Mouse (Mus musculus) kidney, postnatal 0 days (tissue): Measurements from ENCODE around the gene Lrtm1. TPM values are rescaled to one million over a fixed set of nuclear protein-coding genes. Genes with fewer than 3 reads are reported as not detected.

ENCODE experiments used
- ATAC-seq: fragments of 200-750 bp; cut with Nextera tagmentation; replicated peaks from 2 replicates; pipeline ENCODE4 v1.8.0; 2017; ENCODE audit warnings: low read depth, moderate number of reproducible peaks, moderate TSS enrichment, moderate library complexity; ENCODE audit not compliant: low FRiP score
- DNase-seq: peaks from one replicate; pipeline ENCODE4 v3.0.0-alpha.2; 2016; ENCODE audit warnings: low spot score
- H3K27ac ChIP-seq: fragments of 300-500 bp; sonication (generic); 2 replicates; pipeline ENCODE4 v1.5.1; 2014; ENCODE audit warnings: mild to moderate bottlenecking
- H3K27me3 ChIP-seq: fragments of 300-500 bp; sonication (generic); 2 replicates; pipeline ENCODE4 v1.6.1; 2014; ENCODE audit warnings: low read length, mixed read lengths; ENCODE audit not compliant: insufficient read depth
- H3K36me3 ChIP-seq: fragments of 300-500 bp; sonication (generic); 2 replicates; pipeline ENCODE4 v1.6.1; 2014; ENCODE audit warnings: low read length, mixed read lengths; ENCODE audit not compliant: insufficient read depth
- H3K4me1 ChIP-seq: fragments of 300-500 bp; sonication (generic); replicated peaks from 2 replicates; pipeline ENCODE4 v1.6.1; 2014; ENCODE audit warnings: antibody characterized with exemption, low read length, mixed read lengths; ENCODE audit not compliant: insufficient read depth
- H3K4me2 ChIP-seq: fragments of 300-500 bp; sonication (generic); 2 replicates; pipeline ENCODE4 v1.6.1; 2014; ENCODE audit warnings: mild to moderate bottlenecking, low read length, moderate library complexity, mixed read lengths
- H3K4me3 ChIP-seq: fragments of 300-500 bp; sonication (generic); replicated peaks from 2 replicates; pipeline ENCODE4 v1.5.1; 2014; ENCODE audit warnings: low read depth, low read length
- H3K9ac ChIP-seq: fragments of 300-500 bp; sonication (generic); 2 replicates; pipeline ENCODE4 v1.6.1; 2014; ENCODE audit warnings: low read depth, low read length
- H3K9me3 ChIP-seq: fragments of 300-500 bp; sonication (generic); replicated peaks from 2 replicates; pipeline ENCODE4 v1.6.1; 2016; ENCODE audit warnings: low read length, inconsistent platforms, mixed read lengths
- CTCF ChIP-seq: IDR thresholded peaks from 2 replicates; pipeline ENCODE4 v1.5.1; 2016; ENCODE audit warnings: antibody characterized with exemption, low read depth, mild to moderate bottlenecking, moderate library complexity
- WGBS: fragments of 180-500 bp; shearing (Covaris S2); extraction: QIAGEN DNeasy Blood & Tissue Kit; methylation state at CpG from one replicate; pipeline ENCODE4 v1.1.7; 2014; 5-methylcytosine and 5-hydroxymethylcytosine counted together
- polyA plus RNA-seq: library from polyadenylated mRNA; unstranded; fragments of >200 nt; fragmentation: Nextera tagmentation; extraction: Ambion mirVana; gene quantifications from 2 replicates; pipeline ENCODE4 v1.2.1, GENCODE M21; 2015

Lrtm1 gene
- polyA plus RNA-seq, 1 experiment from 2014 or later, result 0.04 TPM

GRCm38 (mm10) chr14:29040606-29041364 lies 22.8 kb downstream of the Lrtm1 start:
- ATAC-seq (no peak), DNase-seq (no peak)
- H3K4me3 ChIP-seq, result no peak overlapping the region
- H3K9me3 ChIP-seq, result no peaks in the 10 kb centered on the region
- H3K4me2 ChIP-seq, result no peak overlapping the region
- H3K27ac ChIP-seq, result no peak overlapping the region
- H3K4me1 ChIP-seq, result no peaks in the 10 kb centered on the region
- H3K9ac ChIP-seq, result no peak overlapping the region
- H3K27me3 ChIP-seq, result no peaks in the 10 kb centered on the region
- H3K36me3 ChIP-seq, result no peaks in the 10 kb centered on the region
- TF ChIP-seq CTCF, result no peak
- WGBS, result 52% methylated on average over 9 of the region's 9 CpGs

DNA sequence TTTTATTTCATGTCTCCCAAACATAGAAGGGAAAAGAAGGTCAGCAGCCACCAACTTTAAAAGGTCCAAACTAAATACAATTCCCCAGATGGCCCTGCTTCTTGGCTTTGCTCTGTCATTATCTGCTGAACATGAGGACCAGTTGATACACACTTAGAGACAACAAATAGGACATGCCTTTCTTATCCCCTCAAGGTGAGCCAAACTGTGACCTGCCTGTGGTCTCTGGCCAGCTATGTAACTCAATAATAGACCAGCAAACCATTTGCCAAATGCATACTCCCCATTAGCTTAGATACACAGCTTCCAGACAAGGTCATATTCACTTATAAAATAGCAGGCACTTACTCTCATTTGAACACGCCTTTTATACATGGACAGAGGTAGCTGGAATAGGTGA lies 23.5 kb downstream of the Lrtm1 start:
- Histone ChIP-seq H3K9ac (no peak overlapping the region), H3K4me3 (no peak overlapping the region), H3K9me3 (no peaks in the 10 kb centered on the region), H3K4me2 (no peak overlapping the region), H3K4me1 (no peaks in the 10 kb centered on the region), H3K27me3 (no peaks in the 10 kb centered on the region), H3K36me3 (no peaks in the 10 kb centered on the region), H3K27ac (no peak overlapping the region)
- TF ChIP-seq CTCF, result no peak
- 73% methylated on average over 1 of the region's 1 CpGs for WGBS
- ATAC-seq (no peak), DNase-seq (no peak)

GRCm38 (mm10) chr14:29042355-29042754 lies 24.3 kb downstream of the Lrtm1 start:
- DNase-seq (no peak), ATAC-seq (no peak)
- no peaks in the 10 kb centered on the region for H3K4me1 ChIP-seq
- 86% methylated on average over 1 of the region's 1 CpGs for WGBS
- H3K9ac ChIP-seq, result no peak overlapping the region
- no peak for TF ChIP-seq CTCF
- no peaks in the 10 kb centered on the region for H3K9me3 ChIP-seq
- no peaks in the 10 kb centered on the region for H3K36me3 ChIP-seq
- H3K27me3 ChIP-seq, result no peaks in the 10 kb centered on the region
- H3K4me3 ChIP-seq, result no peak overlapping the region
- H3K27ac ChIP-seq, result no peak overlapping the region
- H3K4me2 ChIP-seq, result no peak overlapping the region

GRCm38 (mm10) chr14:29051951-29052835 lies 34.2 kb downstream of the Lrtm1 start:
- 0 out of 2 replicates have a peak, but pooled peaks have one; percentile 5 for TF ChIP-seq CTCF
- Histone ChIP-seq H3K4me3 (no peak overlapping the region), H3K9ac (no peak overlapping the region), H3K27me3 (no peaks in the 10 kb centered on the region), H3K36me3 (no peaks in the 10 kb centered on the region), H3K9me3 (no peaks in the 10 kb centered on the region), H3K27ac (no peak overlapping the region), H3K4me2 (no peak overlapping the region), H3K4me1 (no peaks in the 10 kb centered on the region)
- WGBS, result 35% methylated on average over 16 of the region's 16 CpGs
- no peak for ATAC-seq
- peak; percentile 9 for DNase-seq

- H3K9me3 ChIP-seq, result no peaks in the 10 kb centered on the region
These were observed 42.7 kb downstream of the Lrtm1 start for GRCm38 (mm10) chr14:29060679-29061078.

DNA sequence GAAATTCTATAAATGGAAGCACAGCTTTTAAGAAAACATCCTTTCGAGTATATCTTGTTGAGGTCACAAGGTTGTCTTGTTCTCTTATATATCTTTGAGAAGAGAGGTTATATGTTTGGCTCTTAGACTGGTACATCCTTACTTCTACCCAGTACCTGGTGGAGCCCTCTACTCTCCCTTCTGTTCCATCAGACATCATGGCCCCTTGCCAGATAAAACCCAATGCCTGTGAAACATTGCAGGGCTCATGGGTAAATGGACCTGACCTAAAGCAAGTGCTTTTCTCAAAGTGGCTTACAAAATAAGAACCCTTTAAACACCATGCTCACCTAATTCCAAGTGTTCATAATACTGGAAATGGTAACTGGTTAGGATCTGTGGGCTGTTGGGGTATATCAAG lies 43.5 kb downstream of the Lrtm1 start:
- no peak for TF ChIP-seq CTCF
- no peak for ATAC-seq
- no peak for DNase-seq
- H3K36me3 ChIP-seq, result no peaks in the 10 kb centered on the region
- H3K9me3 ChIP-seq, result no peaks in the 10 kb centered on the region
- H3K9ac ChIP-seq, result no peak overlapping the region
- H3K27me3 ChIP-seq, result no peaks in the 10 kb centered on the region
- no peak overlapping the region for H3K4me3 ChIP-seq
- no peaks in the 10 kb centered on the region for H3K4me1 ChIP-seq
- 73% methylated on average over 1 of the region's 1 CpGs for WGBS
- no peak overlapping the region for H3K4me2 ChIP-seq
- H3K27ac ChIP-seq, result no peak overlapping the region

More at GRCm38 (mm10) chr14:29060679-29061078, 42.7 kb downstream of the Lrtm1 start:
- Histone ChIP-seq H3K27me3 (no peaks in the 10 kb centered on the region), H3K4me1 (no peaks in the 10 kb centered on the region), H3K9ac (no peak overlapping the region), H3K4me3 (no peak overlapping the region), H3K27ac (no peak overlapping the region), H3K4me2 (no peak overlapping the region), H3K36me3 (no peaks in the 10 kb centered on the region)
- no peak for ATAC-seq
- no peak for TF ChIP-seq CTCF
- DNase-seq, result no peak
